Mouse (Mus musculus): ENCODE data around the gene Itsn1. TPM values are rescaled to one million over a fixed set of nuclear protein-coding genes. Genes with fewer than 3 reads are reported as not detected.
A peak's percentile ranks its signal among the peaks of the same experiment; 100 is the strongest.

Gene Itsn1
- polyA plus RNA-seq, 1 experiment = 57.0 TPM

- Histone ChIP-seq H3K4me3 (ENCODE audit: insufficient read depth, low read depth, low read length) (no peak overlapping the region), H3K4me1 (ENCODE audit: control insufficient read depth, insufficient read depth, insufficient read length, low read length) (peaks cover 9% of the 10 kb centered on the region), H3K27ac (replicated peaks; ENCODE audit: low read depth, low read length) (no peak overlapping the region)
Measured at GRCm38 (mm10) chr16:91867672-91868071, 138.6 kb downstream of the Itsn1 start.

- Histone ChIP-seq H3K4me1 (ENCODE audit: control insufficient read depth, insufficient read depth, insufficient read length, low read length) (peaks cover 9% of the 10 kb centered on the region), H3K4me3 (ENCODE audit: insufficient read depth, low read depth, low read length) (no peak overlapping the region), H3K27ac (replicated peaks; ENCODE audit: low read depth, low read length) (peak overlapping the region; percentile 22; the same call in 1 of the 2 replicates)
Measured at GRCm38 (mm10) chr16:91868943-91869911, 140.1 kb downstream of the Itsn1 start.

- Histone ChIP-seq H3K27ac (replicated peaks; ENCODE audit: low read depth, low read length) (peak overlapping the region; percentile 13; the same call in 1 of the 2 replicates), H3K4me3 (ENCODE audit: insufficient read depth, low read depth, low read length) (no peak overlapping the region), H3K4me1 (ENCODE audit: control insufficient read depth, insufficient read depth, insufficient read length, low read length) (peaks cover 7% of the 10 kb centered on the region)
Measured at GRCm38 (mm10) chr16:91870158-91870582, 141.1 kb downstream of the Itsn1 start.

- Histone ChIP-seq H3K27ac (replicated peaks; ENCODE audit: low read depth, low read length) (no peak overlapping the region), H3K4me1 (ENCODE audit: control insufficient read depth, insufficient read depth, insufficient read length, low read length) (peaks cover 5% of the 10 kb centered on the region), H3K4me3 (ENCODE audit: insufficient read depth, low read depth, low read length) (no peak overlapping the region)
Measured at GRCm38 (mm10) chr16:91871188-91871587, 142.1 kb downstream of the Itsn1 start.

GRCm38 (mm10) chr16:91873695-91874094 is 144.6 kb downstream of the Itsn1 start:
- no peak overlapping the region for H3K27ac ChIP-seq (replicated peaks; ENCODE audit: low read depth, low read length)
- no peak overlapping the region for H3K4me3 ChIP-seq (ENCODE audit: insufficient read depth, low read depth, low read length)
- peaks cover 5% of the 10 kb centered on the region; the same call in 1 of the 2 replicates for H3K4me1 ChIP-seq (ENCODE audit: control insufficient read depth, insufficient read depth, insufficient read length, low read length)

- Histone ChIP-seq H3K4me1 (ENCODE audit: control insufficient read depth, insufficient read depth, insufficient read length, low read length) (peaks cover 5% of the 10 kb centered on the region; the same call in 1 of the 2 replicates), H3K4me3 (ENCODE audit: insufficient read depth, low read depth, low read length) (no peak overlapping the region), H3K27ac (replicated peaks; ENCODE audit: low read depth, low read length) (no peak overlapping the region)
Measured at GRCm38 (mm10) chr16:91875567-91876344, 146.7 kb downstream of the Itsn1 start.

- Histone ChIP-seq H3K27ac (replicated peaks; ENCODE audit: low read depth, low read length) (no peak overlapping the region), H3K4me3 (ENCODE audit: insufficient read depth, low read depth, low read length) (no peak overlapping the region), H3K4me1 (ENCODE audit: control insufficient read depth, insufficient read depth, insufficient read length, low read length) (peaks cover 5% of the 10 kb centered on the region; the same call in 1 of the 2 replicates)
Measured at GRCm38 (mm10) chr16:91876457-91876856, 147.4 kb downstream of the Itsn1 start.

GRCm38 (mm10) chr16:91879101-91879500 is 150.0 kb downstream of the Itsn1 start:
- Histone ChIP-seq H3K27ac (replicated peaks; ENCODE audit: low read depth, low read length) (no peak overlapping the region), H3K4me3 (ENCODE audit: insufficient read depth, low read depth, low read length) (no peak overlapping the region), H3K4me1 (ENCODE audit: control insufficient read depth, insufficient read depth, insufficient read length, low read length) (peaks cover 5% of the 10 kb centered on the region; the same call in 1 of the 2 replicates)

GRCm38 (mm10) chr16:91880869-91881767 is 152.0 kb downstream of the Itsn1 start:
- Histone ChIP-seq H3K4me3 (ENCODE audit: insufficient read depth, low read depth, low read length) (no peak overlapping the region), H3K4me1 (ENCODE audit: control insufficient read depth, insufficient read depth, insufficient read length, low read length) (0 out of 2 replicates have a peak, but pooled peaks cover 3% of the 10 kb centered on the region), H3K27ac (replicated peaks; ENCODE audit: low read depth, low read length) (no peak overlapping the region)

GRCm38 (mm10) chr16:91882168-91882859 is 153.2 kb downstream of the Itsn1 start:
- Histone ChIP-seq H3K27ac (replicated peaks; ENCODE audit: low read depth, low read length) (no peak overlapping the region), H3K4me3 (ENCODE audit: insufficient read depth, low read depth, low read length) (no peak overlapping the region), H3K4me1 (ENCODE audit: control insufficient read depth, insufficient read depth, insufficient read length, low read length) (0 out of 2 replicates have a peak, but pooled peaks cover 3% of the 10 kb centered on the region)

GRCm38 (mm10) chr16:91883636-91884035 is 154.6 kb downstream of the Itsn1 start:
- 0 out of 2 replicates have a peak, but pooled peaks cover 3% of the 10 kb centered on the region for H3K4me1 ChIP-seq (ENCODE audit: control insufficient read depth, insufficient read depth, insufficient read length, low read length)
- H3K27ac ChIP-seq (replicated peaks; ENCODE audit: low read depth, low read length) = no peak overlapping the region
- H3K4me3 ChIP-seq (ENCODE audit: insufficient read depth, low read depth, low read length) = no peak overlapping the region

- Histone ChIP-seq H3K4me1 (ENCODE audit: control insufficient read depth, insufficient read depth, insufficient read length, low read length) (0 out of 2 replicates have a peak, but pooled peaks cover 3% of the 10 kb centered on the region), H3K4me3 (ENCODE audit: insufficient read depth, low read depth, low read length) (no peak overlapping the region), H3K27ac (replicated peaks; ENCODE audit: low read depth, low read length) (no peak overlapping the region)
Measured at GRCm38 (mm10) chr16:91884196-91884595, 155.1 kb downstream of the Itsn1 start.

- Histone ChIP-seq H3K4me3 (ENCODE audit: insufficient read depth, low read depth, low read length) (no peak overlapping the region), H3K4me1 (ENCODE audit: control insufficient read depth, insufficient read depth, insufficient read length, low read length) (0 out of 2 replicates have a peak, but pooled peaks cover 3% of the 10 kb centered on the region)
Measured at GRCm38 (mm10) chr16:91885389-91886122, 156.5 kb downstream of the Itsn1 start.

More at GRCm38 (mm10) chr16:91885389-91886122, 156.5 kb downstream of the Itsn1 start:
- H3K27ac ChIP-seq (replicated peaks; ENCODE audit: low read depth, low read length) = no peak overlapping the region
